ENCODE assay signal across 27 mouse cellular contexts in the genomic region with DNA sequence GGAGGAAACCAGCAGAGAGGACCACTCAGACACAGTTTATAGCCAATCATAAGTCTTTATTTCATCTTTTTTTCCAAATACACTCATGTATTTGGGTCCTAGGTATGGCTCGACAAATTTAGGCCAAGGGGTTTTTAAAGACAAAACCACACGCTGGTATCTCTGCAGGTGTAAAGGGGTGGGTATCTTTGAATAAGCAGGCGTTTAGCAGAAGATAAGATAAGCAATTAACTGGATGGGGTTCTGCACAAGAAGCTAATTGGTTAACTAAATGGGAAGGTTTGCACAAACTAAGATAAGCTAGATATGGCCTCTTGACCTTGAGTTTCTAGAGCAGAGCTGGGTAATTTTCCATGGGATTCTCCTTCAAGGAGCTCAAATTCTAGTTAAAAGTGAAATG.
"Had no signal": no experiment of that assay in that cellular context is flagged by ENCODE, and none has a peak within 500 bp of the region (broad histone marks: within the 10 kb centered on the region; RNA-seq: fewer than 3 reads in every experiment).

No protein-coding gene starts in this region.

- H3K9me3 ChIP-seq: embryonic facial prominence, embryonic 10.5 days; embryonic facial prominence, embryonic 12.5 days; embryonic facial prominence, embryonic 13.5 days; embryonic facial prominence, embryonic 15.5 days; forebrain, embryonic 10.5 days; forebrain, embryonic 12.5 days; forebrain, embryonic 13.5 days; forebrain, embryonic 15.5 days had no signal

- H3K9ac ChIP-seq: embryonic facial prominence, embryonic 12.5 days; embryonic facial prominence, embryonic 13.5 days; embryonic facial prominence, embryonic 15.5 days; forebrain, embryonic 12.5 days; forebrain, embryonic 13.5 days; forebrain, embryonic 15.5 days; forebrain, postnatal 0 days had no signal

- H3K4me2 ChIP-seq: embryonic facial prominence, embryonic 12.5 days; embryonic facial prominence, embryonic 13.5 days; embryonic facial prominence, embryonic 15.5 days; forebrain, embryonic 12.5 days; forebrain, embryonic 13.5 days; forebrain, embryonic 15.5 days had no signal

- ATAC-seq: forebrain, embryonic 13.5 days; forebrain, embryonic 14.5 days; forebrain, embryonic 15.5 days; forebrain, embryonic 16.5 days; forebrain, postnatal 0 days had no signal

- H3K27me3 ChIP-seq: embryonic facial prominence, embryonic 12.5 days; embryonic facial prominence, embryonic 13.5 days; embryonic facial prominence, embryonic 15.5 days; forebrain, embryonic 12.5 days; forebrain, embryonic 13.5 days; forebrain, embryonic 15.5 days had no signal

- H3K27ac ChIP-seq: embryonic facial prominence, embryonic 10.5 days; embryonic facial prominence, embryonic 12.5 days; embryonic facial prominence, embryonic 13.5 days; embryonic facial prominence, embryonic 15.5 days; forebrain, embryonic 10.5 days; forebrain, embryonic 12.5 days; forebrain, embryonic 13.5 days; forebrain, embryonic 15.5 days; gastrocnemius, adult 2 months; heart, adult 2 months had no signal

- H3K4me3 ChIP-seq: embryonic facial prominence, embryonic 10.5 days; embryonic facial prominence, embryonic 12.5 days; embryonic facial prominence, embryonic 13.5 days; embryonic facial prominence, embryonic 15.5 days; erythroblast, embryonic 14.5 days; forebrain, embryonic 10.5 days; forebrain, embryonic 12.5 days; forebrain, embryonic 13.5 days; forebrain, embryonic 15.5 days; gastrocnemius, adult 2 months; heart, adult 2 months had no signal

- H3K36me3 ChIP-seq: embryonic facial prominence, embryonic 10.5 days; embryonic facial prominence, embryonic 12.5 days; embryonic facial prominence, embryonic 13.5 days; embryonic facial prominence, embryonic 15.5 days; forebrain, embryonic 10.5 days; forebrain, embryonic 12.5 days; forebrain, embryonic 15.5 days had no signal

- DNase-seq: cerebellum, adult 9-10 months; cerebellum, adult 9-11 months; cerebellum, postnatal 10 days; cerebellum, postnatal 14 days; cerebellum, postnatal 25 days; cerebellum, postnatal 36 days; embryo, embryonic 11 days; forebrain, postnatal 0 days; gastrocnemius, adult 2 months; gastrocnemius, postnatal 10 days; gastrocnemius, postnatal 14 days; gastrocnemius, postnatal 25 days; gastrocnemius, postnatal 36 days; heart, adult 11 months; heart, adult 18-20 months; heart, adult 2 months had no signal

- H3K4me1 ChIP-seq: embryonic facial prominence, embryonic 10.5 days; embryonic facial prominence, embryonic 12.5 days; embryonic facial prominence, embryonic 13.5 days; embryonic facial prominence, embryonic 15.5 days; forebrain, embryonic 10.5 days; forebrain, embryonic 12.5 days; forebrain, embryonic 13.5 days; forebrain, embryonic 15.5 days had no signal
